Mouse (Mus musculus) heart, embryonic 14.5 days (tissue): ENCODE results near the gene Tnfaip2. TPM values are rescaled to one million over a fixed set of nuclear protein-coding genes. Genes with fewer than 3 reads are reported as not detected.

Source experiments
- ATAC-seq: fragments of 200-750 bp; cut with Nextera tagmentation; 2 replicates; pipeline ENCODE4 v1.8.0; 2017; ENCODE audit warnings: low read depth, moderate TSS enrichment; ENCODE audit not compliant: insufficient number of reproducible peaks, insufficient read depth, low FRiP score
- H3K27ac ChIP-seq, 2 experiments: fragments of 200-500 bp in 1 of 2; fragments of 300-500 bp in 1 of 2; sonication (generic) in 1 of 2; replicated peaks in 1 of 2; 2 replicates each; pipeline ENCODE4 v1.5.1; 2012 to 2014; ENCODE audit warnings: low read depth in 2 of 2, low read length in 2 of 2, control low read depth in 1 of 2, mild to moderate bottlenecking in 1 of 2, mixed read lengths in 1 of 2; ENCODE audit not compliant: control insufficient read depth in 1 of 2, insufficient read depth in 1 of 2
- H3K27me3 ChIP-seq: fragments of 300-500 bp; sonication (generic); 2 replicates; pipeline ENCODE4 v1.6.1; 2014; ENCODE audit warnings: mild to moderate bottlenecking, low read length, control low read depth; ENCODE audit not compliant: control insufficient read depth, insufficient read depth
- H3K36me3 ChIP-seq: fragments of 300-500 bp; sonication (generic); 2 replicates; pipeline ENCODE4 v1.6.1; 2014; ENCODE audit warnings: mild to moderate bottlenecking, control low read depth, low read length, mixed read lengths; ENCODE audit not compliant: control insufficient read depth, insufficient read depth
- H3K4me1 ChIP-seq, 2 experiments: fragments of 200-500 bp in 1 of 2; fragments of 300-500 bp in 1 of 2; sonication (generic) in 1 of 2; 2 replicates each; pipeline ENCODE4 v1.6.1; 2012 to 2014; ENCODE audit warnings: low read length in 2 of 2, control low read depth in 1 of 2, mixed read lengths in 1 of 2; ENCODE audit not compliant: control insufficient read depth in 2 of 2, insufficient read depth in 2 of 2
- H3K4me2 ChIP-seq: fragments of 300-500 bp; sonication (generic); 2 replicates; pipeline ENCODE4 v1.6.1; 2014; ENCODE audit warnings: mild to moderate bottlenecking, low read length
- H3K4me3 ChIP-seq, 2 experiments: fragments of 200-500 bp in 1 of 2; fragments of 300-500 bp in 1 of 2; sonication (generic) in 1 of 2; 2 replicates each; pipeline ENCODE4 v1.5.1; 2012 to 2014; ENCODE audit warnings: low read length in 2 of 2, mild to moderate bottlenecking in 2 of 2, control low read depth in 1 of 2, low read depth in 1 of 2, moderate library complexity in 1 of 2; ENCODE audit not compliant: control insufficient read depth in 1 of 2, insufficient read depth in 1 of 2
- H3K9ac ChIP-seq: fragments of 300-500 bp; sonication (generic); 2 replicates; pipeline ENCODE4 v1.6.1; 2014; ENCODE audit warnings: mild to moderate bottlenecking, low read length
- H3K9me3 ChIP-seq: fragments of 300-500 bp; sonication (generic); 2 replicates; pipeline ENCODE4 v1.6.1; 2016; ENCODE audit warnings: low read length, control low read depth; ENCODE audit not compliant: control insufficient read depth
- WGBS: fragments of 180-500 bp; shearing (Covaris S2); extraction: QIAGEN DNeasy Blood & Tissue Kit; methylation state at CpG from one replicate; pipeline ENCODE4 v1.1.7; 2014; 5-methylcytosine and 5-hydroxymethylcytosine counted together
- polyA plus RNA-seq: library from polyadenylated mRNA; unstranded; fragments of >200 nt; fragmentation: Nextera tagmentation; extraction: Ambion mirVana; gene quantifications from 2 replicates; pipeline ENCODE4 v1.2.1, GENCODE M21; 2014

The Tnfaip2 gene
- 5.5 and 6.9 TPM in 2 replicates for polyA plus RNA-seq

DNA sequence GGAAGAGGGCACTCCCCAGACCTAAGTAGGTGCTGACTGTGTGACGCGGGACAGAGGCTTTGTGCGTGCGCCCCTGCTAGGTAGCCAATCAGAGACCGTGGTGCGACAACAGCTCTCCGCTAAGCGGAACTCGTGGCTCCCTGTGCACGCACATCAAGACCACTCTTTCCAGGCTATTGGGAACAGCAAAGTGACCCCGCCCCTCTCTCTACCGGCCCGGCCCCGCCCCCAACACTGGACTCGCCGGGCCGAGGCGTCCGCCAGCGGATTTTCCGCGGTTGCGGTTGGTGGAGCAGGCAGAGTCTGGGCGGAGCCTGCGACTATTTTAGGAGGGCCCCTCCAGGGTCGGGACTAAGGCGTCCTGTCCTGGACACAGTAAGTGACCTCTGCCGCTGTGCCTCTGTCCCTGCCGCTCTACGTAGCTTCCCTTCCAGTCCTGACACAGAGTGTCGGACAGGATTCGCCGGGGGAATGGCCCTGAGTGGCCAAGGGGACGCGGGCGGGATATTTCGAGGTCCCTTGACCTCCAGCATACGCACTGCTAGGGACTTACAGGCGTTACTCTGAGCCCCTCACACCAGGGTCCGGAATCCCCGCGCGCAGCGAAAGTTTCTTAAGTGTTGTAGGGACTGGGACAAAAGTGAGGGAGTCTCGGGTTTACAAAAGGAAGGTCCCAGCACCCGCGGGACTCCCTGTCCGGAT is at the start of gene Tnfaip2:
TSS of gene Tnfaip2 (plus strand) at position 161 of the 702 bp plus-strand sequence.
- Histone ChIP-seq H3K9me3 (no peaks in the 10 kb centered on the region), H3K9ac (peak within 1 kb of the TSS; percentile 65), H3K4me3 (peak within 1 kb of the TSS; percentile 36 to 48), H3K36me3 (no peaks in the 10 kb centered on the region), H3K4me1 (peaks cover 9 to 21% of the 10 kb centered on the region in 2 experiments), H3K27ac (0 out of 4 replicates have a peak within 1 kb of the TSS, but pooled peaks of 1 of the 2 experiments have one; percentile 19), H3K27me3 (peaks cover 78% of the 10 kb centered on the region), H3K4me2 (peak within 1 kb of the TSS; percentile 85)
- WGBS = under 1% methylated on average over 48 of the region's 48 CpGs
- ATAC-seq = peak; percentile 75

- Histone ChIP-seq H3K9me3 (no peaks in the 10 kb centered on the region), H3K36me3 (no peaks in the 10 kb centered on the region), H3K27me3 (no peaks in the 10 kb centered on the region), H3K4me3 (no peak overlapping the region), H3K4me2 (no peak overlapping the region), H3K4me1 (peaks cover 5 to 10% of the 10 kb centered on the region in 2 experiments; a peak in 2 of 4 replicates), H3K27ac (no peak overlapping the region), H3K9ac (no peak overlapping the region)
- 85% methylated on average over 6 of the region's 6 CpGs for WGBS
- ATAC-seq = no peak
These were observed 48.3 kb upstream of the Tnfaip2 start for GRCm38 (mm10) chr12:111394008-111394407.

DNA sequence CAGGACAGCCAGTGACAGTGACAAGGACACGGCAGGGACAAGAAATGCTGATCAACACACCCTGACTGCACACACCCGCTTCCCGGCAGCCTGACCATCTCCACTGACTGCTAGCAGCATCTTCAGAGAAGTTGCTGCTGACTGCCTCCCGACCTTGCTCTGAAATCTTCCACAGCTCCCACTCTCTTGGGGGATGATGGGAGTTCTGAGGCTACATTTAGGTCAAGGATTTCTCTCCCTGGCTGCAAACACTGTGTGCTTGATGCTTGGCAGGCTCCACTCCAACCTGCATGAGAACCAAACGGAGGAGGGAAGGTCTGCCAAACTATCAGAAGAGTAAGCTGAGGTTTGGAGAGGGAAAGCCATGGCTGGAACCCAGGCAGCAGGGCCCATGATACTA is 45.3 kb upstream of the Tnfaip2 start:
- Histone ChIP-seq H3K4me3 (no peak overlapping the region), H3K9me3 (no peaks in the 10 kb centered on the region), H3K27ac (no peak overlapping the region), H3K36me3 (no peaks in the 10 kb centered on the region), H3K4me2 (no peak overlapping the region), H3K27me3 (no peaks in the 10 kb centered on the region), H3K9ac (no peak overlapping the region), H3K4me1 (peaks cover 5 to 13% of the 10 kb centered on the region in 2 experiments; a peak in 3 of 4 replicates)
- WGBS = 55% methylated on average over 5 of the region's 5 CpGs
- ATAC-seq = no peak

DNA sequence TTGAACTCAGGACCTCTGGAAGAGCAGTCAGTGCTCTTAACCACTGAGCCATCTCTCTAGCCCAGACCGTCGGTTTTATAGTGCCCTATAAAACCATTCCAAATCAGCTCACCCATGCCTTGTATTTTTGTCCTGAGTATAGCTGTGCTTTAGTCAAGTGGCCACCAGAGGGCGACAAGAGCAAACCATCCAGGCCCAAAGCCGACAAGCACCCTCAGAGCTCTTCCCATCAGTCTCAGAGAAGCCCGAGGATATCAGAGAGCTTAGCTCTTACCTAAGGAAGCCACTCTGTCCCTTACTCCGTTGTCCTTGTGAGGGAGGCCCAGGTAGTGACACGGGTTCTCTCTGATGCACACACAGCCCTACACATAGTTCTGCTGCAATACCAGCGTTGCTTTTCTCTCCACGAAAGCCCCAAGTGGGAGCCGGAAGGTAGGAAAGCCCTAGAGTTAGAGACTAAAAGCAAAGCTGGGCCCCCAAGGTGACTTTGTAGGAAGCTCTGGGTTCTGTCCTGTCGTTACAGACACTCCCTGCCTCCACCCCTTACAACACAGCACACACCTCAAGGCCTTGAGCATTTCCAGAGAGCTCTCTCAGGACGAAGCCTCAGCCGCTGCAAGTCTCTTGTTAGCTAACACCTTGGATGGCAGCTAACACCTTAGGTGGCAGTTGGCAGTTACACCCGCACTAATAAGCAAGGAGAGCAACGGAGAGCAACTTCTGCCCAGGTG is 40.6 kb upstream of the Tnfaip2 start:
- no peaks in the 10 kb centered on the region for H3K9me3 ChIP-seq
- WGBS = 19% methylated on average over 15 of the region's 15 CpGs
- peaks cover 11% of the 10 kb centered on the region for H3K27me3 ChIP-seq
- H3K9ac ChIP-seq = no peak overlapping the region
- H3K4me2 ChIP-seq = no peak overlapping the region
- H3K36me3 ChIP-seq = no peaks in the 10 kb centered on the region
- 0 out of 2 replicates have a peak, but pooled peaks have one; percentile 24 for ATAC-seq
- H3K4me3 ChIP-seq = no peak overlapping the region
- H3K27ac ChIP-seq = no peak overlapping the region
- peaks cover 5 to 14% of the 10 kb centered on the region in 2 experiments; a peak in 3 of 4 replicates for H3K4me1 ChIP-seq

DNA sequence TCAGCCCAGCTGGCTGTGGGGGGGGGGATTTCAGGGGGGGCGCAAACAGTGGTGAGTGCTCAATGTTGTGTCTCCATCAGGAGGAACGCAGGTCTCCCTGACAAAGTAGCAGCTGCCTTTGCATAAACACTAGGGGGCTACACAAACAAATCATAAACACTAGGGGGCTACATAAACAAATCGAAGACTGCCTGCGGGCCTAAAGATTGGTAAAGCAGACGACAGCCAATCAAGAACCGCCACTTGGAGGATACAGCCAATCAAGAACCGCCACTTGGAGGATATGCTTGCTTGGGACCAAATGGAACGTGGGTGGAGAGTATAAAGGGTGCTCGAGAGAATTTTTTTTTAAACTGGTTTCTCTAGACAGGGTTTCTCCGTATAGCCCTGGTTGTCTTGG is 37.4 kb upstream of the Tnfaip2 start:
- no peak overlapping the region for H3K27ac ChIP-seq
- no peaks in the 10 kb centered on the region for H3K36me3 ChIP-seq
- H3K9me3 ChIP-seq = no peaks in the 10 kb centered on the region
- WGBS = 53% methylated on average over 10 of the region's 10 CpGs
- ATAC-seq = no peak
- H3K4me3 ChIP-seq = no peak overlapping the region
- peaks cover 0 to 8% of the 10 kb centered on the region in 2 experiments; a peak in 2 of 4 replicates for H3K4me1 ChIP-seq
- peaks cover 38% of the 10 kb centered on the region for H3K27me3 ChIP-seq
- no peak overlapping the region for H3K4me2 ChIP-seq
- H3K9ac ChIP-seq = no peak overlapping the region

GRCm38 (mm10) chr12:111406622-111407021 is 35.6 kb upstream of the Tnfaip2 start, which contains the start of gene Lbhd2:
TSS of gene Lbhd2 (plus strand) at chr12:111406809.
- ATAC-seq = no peak
- H3K9ac ChIP-seq = peak within 1 kb of the TSS; percentile 13; the same call in 1 of the 2 replicates
- 4% methylated on average over 23 of the region's 24 CpGs for WGBS
- H3K36me3 ChIP-seq = no peaks in the 10 kb centered on the region
- no peak within 1 kb of the TSS for H3K27ac ChIP-seq
- H3K4me1 ChIP-seq = peaks cover under 1 to 9% of the 10 kb centered on the region in 2 experiments; a peak in 3 of 4 replicates
- H3K9me3 ChIP-seq = no peaks in the 10 kb centered on the region
- peak within 1 kb of the TSS; percentile 63 for H3K4me2 ChIP-seq
- peak within 1 kb of the TSS; percentile 4 to 8; a peak in 1 of 4 replicates for H3K4me3 ChIP-seq
- peaks cover 39% of the 10 kb centered on the region for H3K27me3 ChIP-seq

GRCm38 (mm10) chr12:111409583-111409982 is 32.7 kb upstream of the Tnfaip2 start:
- H3K36me3 ChIP-seq = no peaks in the 10 kb centered on the region
- H3K4me1 ChIP-seq = peaks cover 18 to 26% of the 10 kb centered on the region in 2 experiments
- 60% methylated on average over 5 of the region's 5 CpGs for WGBS
- no peak overlapping the region for H3K4me3 ChIP-seq
- no peak overlapping the region for H3K9ac ChIP-seq
- no peaks in the 10 kb centered on the region for H3K9me3 ChIP-seq
- H3K27ac ChIP-seq = no peak overlapping the region
- peaks cover 39% of the 10 kb centered on the region for H3K27me3 ChIP-seq
- no peak for ATAC-seq
- no peak overlapping the region for H3K4me2 ChIP-seq
